Mouse (Mus musculus) spleen, adult 2 months (tissue): Measurements from ENCODE around the gene Vnn3. TPM values are rescaled to one million over a fixed set of nuclear protein-coding genes. Genes with fewer than 3 reads are reported as not detected.

Source experiments
- DNase-seq, 2 experiments: peaks; one replicate each; pipeline versions ENCODE4 v3.0.0 to v3.0.0-alpha.2; 2012 to 2021; ENCODE audit warnings: low spot score in 2 of 2, low read depth in 1 of 2
- H3K27ac ChIP-seq: fragments of 200-500 bp; 2 replicates; pipeline ENCODE4 v1.5.1; 2012; ENCODE audit warnings: low read length, inconsistent platforms; ENCODE audit not compliant: insufficient read depth
- H3K27me3 ChIP-seq: fragments of 200-500 bp; 2 replicates; pipeline ENCODE4 v1.6.1; 2012; ENCODE audit warnings: mild to moderate bottlenecking, moderate library complexity, low read length, inconsistent platforms; ENCODE audit not compliant: control insufficient read depth, insufficient read depth
- H3K36me3 ChIP-seq: fragments of 200-500 bp; 2 replicates; pipeline ENCODE4 v1.6.1; 2012; ENCODE audit warnings: mild to moderate bottlenecking, low read length, inconsistent platforms; ENCODE audit not compliant: control insufficient read depth, insufficient read depth
- H3K4me1 ChIP-seq: fragments of 200-500 bp; 2 replicates; pipeline ENCODE4 v1.6.1; 2011; ENCODE audit warnings: inconsistent platforms; ENCODE audit not compliant: control insufficient read depth, insufficient read depth, insufficient read length
- H3K4me3 ChIP-seq: fragments of 200-500 bp; 2 replicates; pipeline ENCODE4 v1.5.1; 2011; ENCODE audit warnings: mild to moderate bottlenecking, inconsistent platforms; ENCODE audit not compliant: insufficient read depth, insufficient read length; ENCODE audit errors: extremely low read depth
- CTCF ChIP-seq: fragments of 200-500 bp; IDR thresholded peaks from 2 replicates; pipeline ENCODE4 v1.5.1; 2011; ENCODE audit warnings: mild to moderate bottlenecking, inconsistent platforms; ENCODE audit not compliant: insufficient read depth, insufficient read length, insufficient replicate concordance; ENCODE audit errors: extremely low read depth
- POLR2A ChIP-seq: fragments of 200-500 bp; IDR thresholded peaks from 2 replicates; pipeline ENCODE4 v1.6.1; 2011; ENCODE audit warnings: low read depth, low read length, inconsistent platforms
- WGBS: fragments of 180-500 bp; shearing (Covaris S2); methylation state at CpG from one replicate; pipeline ENCODE4 v1.1.7; 2018; 5-methylcytosine and 5-hydroxymethylcytosine counted together
- polyA plus RNA-seq: library from polyadenylated mRNA; depleted of rRNA; stranded (reverse); fragments of >200 nt; gene quantifications from 2 replicates; pipeline ENCODE4 v1.2.3, GENCODE M21; 2012; rRNA removed

The Vnn3 gene
- 1.8 and 2.2 TPM in 2 replicates for polyA plus RNA-seq

- no peak for DNase-seq
- H3K27ac ChIP-seq = no peak within 1 kb of the TSS
- WGBS = 73% methylated on average over 4 of the region's 4 CpGs
- TF ChIP-seq POLR2A (no peak), CTCF (no peak)
- H3K36me3 ChIP-seq = no peaks in the 10 kb centered on the region
- H3K4me1 ChIP-seq = no peaks in the 10 kb centered on the region
- H3K27me3 ChIP-seq = no peaks in the 10 kb centered on the region
- no peak within 1 kb of the TSS; the same call in 1 of the 2 replicates for H3K4me3 ChIP-seq
These were observed at the start of gene Vnn3 for GRCm38 (mm10) chr10:23851228-23851912. Gene Vnn3 (plus strand): TSS chr10:23851462.

- Histone ChIP-seq H3K4me1 (no peaks in the 10 kb centered on the region; the same call in 1 of the 2 replicates), H3K4me3 (no peak overlapping the region), H3K36me3 (no peaks in the 10 kb centered on the region), H3K27ac (no peak overlapping the region), H3K27me3 (no peaks in the 10 kb centered on the region)
- TF ChIP-seq POLR2A (no peak), CTCF (no peak)
- no peak for DNase-seq
- 10% methylated on average over 3 of the region's 3 CpGs for WGBS
These were observed 48.4 kb upstream of the Vnn3 start for GRCm38 (mm10) chr10:23802911-23803310.

DNA sequence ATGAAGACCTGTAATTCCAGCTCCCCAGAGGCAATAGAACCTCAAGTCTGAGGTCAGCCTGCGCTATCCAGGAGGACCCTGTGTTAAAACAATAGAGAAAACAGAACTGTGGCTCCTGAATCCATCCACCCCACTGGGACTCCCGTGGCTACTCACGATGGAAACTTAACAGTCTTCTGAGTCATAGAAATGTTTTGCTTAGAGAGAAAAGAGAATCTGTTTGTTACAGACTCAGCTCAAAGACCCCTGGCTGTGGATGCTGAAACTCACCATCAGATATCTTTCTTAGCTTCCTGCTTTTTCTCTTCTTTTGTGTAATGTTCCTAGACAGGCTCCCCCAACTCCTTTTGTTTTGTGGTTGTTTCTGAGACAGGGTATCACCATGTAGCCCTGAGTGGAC, 46.6 kb upstream of the Vnn3 start:
- H3K4me3 ChIP-seq = no peak overlapping the region
- no peak for DNase-seq
- 91% methylated on average over 3 of the region's 3 CpGs for WGBS
- no peaks in the 10 kb centered on the region for H3K27me3 ChIP-seq
- H3K4me1 ChIP-seq = no peaks in the 10 kb centered on the region; the same call in 1 of the 2 replicates
- no peaks in the 10 kb centered on the region for H3K36me3 ChIP-seq
- TF ChIP-seq CTCF (no peak), POLR2A (no peak)
- H3K27ac ChIP-seq = no peak overlapping the region

DNA sequence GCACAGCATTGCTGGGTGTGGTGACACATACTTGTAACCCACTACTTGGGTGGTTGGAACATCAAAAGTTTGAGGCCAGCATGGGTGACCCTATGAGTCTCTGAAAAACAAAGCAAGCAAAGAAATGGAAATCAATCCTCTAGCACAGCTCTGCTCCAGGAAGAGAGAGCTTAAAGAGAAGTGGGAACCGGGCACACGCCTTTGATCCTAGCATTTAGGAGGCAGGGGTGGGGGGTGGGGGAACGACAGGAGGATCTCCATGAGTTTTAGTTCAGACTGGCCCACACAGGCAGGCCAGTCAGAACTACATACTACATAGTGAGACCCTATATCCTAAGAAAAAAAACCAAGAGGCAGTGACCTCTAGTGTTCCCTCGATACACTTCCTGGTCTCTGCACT, 45.1 kb upstream of the Vnn3 start:
- no peak overlapping the region for H3K4me3 ChIP-seq
- TF ChIP-seq POLR2A (no peak), CTCF (no peak)
- no peaks in the 10 kb centered on the region for H3K36me3 ChIP-seq
- no peaks in the 10 kb centered on the region for H3K27me3 ChIP-seq
- H3K4me1 ChIP-seq = no peaks in the 10 kb centered on the region; the same call in 1 of the 2 replicates
- WGBS = 83% methylated on average over 4 of the region's 4 CpGs
- no peak for DNase-seq
- H3K27ac ChIP-seq = no peak overlapping the region

GRCm38 (mm10) chr10:23811635-23812437, 39.4 kb upstream of the Vnn3 start:
- TF ChIP-seq POLR2A (no peak), CTCF (no peak; the same call in 1 of the 2 replicates)
- Histone ChIP-seq H3K4me3 (no peak overlapping the region), H3K27ac (no peak overlapping the region), H3K27me3 (no peaks in the 10 kb centered on the region), H3K36me3 (no peaks in the 10 kb centered on the region), H3K4me1 (no peaks in the 10 kb centered on the region)
- WGBS = 66% methylated on average over 8 of the region's 12 CpGs
- DNase-seq = peak; percentile 31 to 55

- Histone ChIP-seq H3K4me1 (no peaks in the 10 kb centered on the region), H3K27me3 (no peaks in the 10 kb centered on the region), H3K4me3 (no peak overlapping the region), H3K36me3 (no peaks in the 10 kb centered on the region), H3K27ac (no peak overlapping the region)
- TF ChIP-seq CTCF = no peak
- no peak for TF ChIP-seq POLR2A
- DNase-seq = no peak
These were observed 38.9 kb upstream of the Vnn3 start for GRCm38 (mm10) chr10:23812438-23812759.
